Mouse (Mus musculus) ovary, postnatal 14 days (tissue): Measurements from ENCODE around the gene Sh3pxd2b.

Experiments used
- DNase-seq: peaks from one replicate; pipeline ENCODE4 v3.0.0; 2022; ENCODE audit warnings: low spot score

Gene Sh3pxd2b

GRCm38 (mm10) chr11:32427537-32427936 lies 79.9 kb downstream of the Sh3pxd2b start:
- no peak for DNase-seq

DNA sequence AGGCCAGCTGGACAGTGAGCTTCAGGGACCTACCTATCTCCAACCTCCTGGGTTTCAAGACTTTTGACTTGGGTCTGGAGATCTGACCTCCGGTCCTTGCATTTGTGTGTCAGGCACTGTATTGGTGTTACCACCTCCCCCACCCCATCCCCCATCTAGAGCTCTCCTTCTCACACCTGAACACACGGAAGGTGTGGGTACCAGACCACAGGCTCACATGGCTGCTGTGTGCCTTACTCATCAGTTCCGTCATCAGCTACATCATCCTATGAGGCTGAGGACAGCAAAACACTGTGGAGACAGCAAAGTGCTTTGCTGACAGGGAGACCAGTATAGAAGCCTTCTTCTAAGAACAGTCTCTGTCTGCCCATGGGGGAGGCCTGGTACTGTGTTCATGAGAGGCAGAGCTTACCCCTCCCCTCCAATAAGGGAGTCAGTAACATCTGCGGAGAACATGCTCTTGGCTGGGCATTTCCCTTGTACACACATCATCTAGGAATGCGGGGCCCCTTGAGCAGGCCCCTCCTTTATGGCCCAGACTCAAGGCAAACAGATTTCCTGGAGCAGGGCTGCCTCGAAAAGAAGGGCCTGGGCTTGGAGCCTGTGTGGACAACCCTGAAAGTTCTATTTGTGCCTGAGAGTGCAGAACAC lies 87.9 kb downstream of the Sh3pxd2b start:
- DNase-seq = peak; percentile 53

- DNase-seq = no peak
Observed at GRCm38 (mm10) chr11:32442576-32442975, 95.0 kb downstream of the Sh3pxd2b start.

- DNase-seq = no peak
Observed at GRCm38 (mm10) chr11:32444266-32444665, 96.6 kb downstream of the Sh3pxd2b start.

DNA sequence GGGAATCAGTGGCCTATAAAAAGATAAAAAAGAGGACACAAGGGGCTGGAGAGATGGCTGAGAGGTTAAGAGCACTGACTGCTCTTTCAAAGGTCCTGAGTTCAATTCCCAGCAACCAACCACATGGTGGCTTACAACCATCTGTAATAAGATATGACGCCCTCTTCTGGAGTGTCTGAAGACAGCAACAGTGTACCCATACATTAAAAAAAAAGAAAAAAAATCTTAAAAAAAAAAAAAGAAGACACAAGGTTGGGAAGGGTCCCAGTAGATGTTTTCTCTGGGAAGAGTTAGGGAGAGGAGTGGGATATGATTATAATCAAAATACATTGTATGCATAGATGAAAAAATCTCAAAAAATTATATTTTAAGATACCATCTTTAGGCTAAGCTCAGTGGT lies 97.5 kb downstream of the Sh3pxd2b start:
- no peak for DNase-seq

DNA sequence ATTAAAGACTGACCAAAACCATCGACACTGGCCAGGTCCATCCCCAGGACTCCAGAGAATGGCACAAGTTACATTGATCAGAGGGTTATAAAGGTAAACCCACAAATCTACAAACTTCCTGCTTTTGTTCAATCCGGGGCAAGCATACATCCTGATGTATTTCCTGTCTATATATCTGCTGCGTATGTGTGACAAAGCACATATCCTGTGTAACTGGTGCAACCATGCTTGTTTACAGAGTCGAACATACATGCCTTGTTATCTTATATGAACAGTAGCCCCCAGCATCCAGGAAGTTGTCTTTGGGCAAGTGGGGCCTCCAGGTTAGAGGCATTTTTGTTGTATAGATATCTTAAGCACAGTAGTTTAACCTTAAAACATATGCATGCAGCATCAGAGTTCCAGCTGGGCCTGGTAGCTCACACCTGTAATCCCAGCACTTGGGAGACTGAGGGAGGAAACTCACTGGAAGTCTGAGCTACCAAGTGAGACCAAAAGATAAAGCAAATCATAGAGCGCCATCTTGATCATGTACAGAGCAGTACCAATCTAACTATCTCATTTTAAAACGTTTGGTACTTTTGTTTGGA lies 98.1 kb downstream of the Sh3pxd2b start:
- DNase-seq = no peak

DNA sequence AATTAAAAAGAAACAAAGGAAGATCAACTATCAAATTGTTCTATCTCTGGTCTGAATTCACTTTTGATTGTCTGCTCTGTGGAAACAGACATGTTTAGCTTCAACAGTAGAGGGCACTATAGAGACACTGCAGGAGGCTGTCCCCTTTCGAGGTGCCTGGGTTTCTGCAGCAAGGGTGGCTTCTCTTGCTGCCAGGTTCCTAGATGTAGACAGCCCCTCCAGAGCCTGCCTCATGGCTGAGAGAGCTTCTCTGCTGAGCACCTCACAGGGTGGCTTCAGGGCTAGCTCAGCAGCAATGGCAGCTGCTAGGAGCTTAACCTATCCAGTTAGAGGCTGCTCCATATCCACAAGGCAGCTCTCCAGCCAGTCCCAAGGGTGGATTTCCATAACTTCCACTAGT lies 102.6 kb downstream of the Sh3pxd2b start:
- DNase-seq = peak; percentile 46

DNA sequence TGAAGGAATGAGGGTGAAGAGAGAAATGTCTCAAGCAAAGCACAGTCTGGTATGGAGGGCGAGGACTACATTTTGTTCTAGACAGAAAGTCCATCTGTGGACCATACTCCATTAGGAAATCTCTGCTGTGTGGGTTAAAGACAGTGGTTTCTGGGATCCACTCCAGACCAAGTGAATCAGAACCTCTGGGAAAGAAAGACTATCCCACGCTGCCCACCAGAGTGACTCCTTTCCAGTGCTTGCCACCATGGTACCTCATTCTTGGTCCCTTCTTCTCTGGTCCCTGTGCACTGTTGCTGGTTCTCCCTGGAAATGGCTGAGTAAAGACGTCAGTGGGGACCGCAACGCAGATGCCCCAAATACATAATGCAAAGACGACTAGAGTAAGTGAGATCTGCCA lies 103.7 kb downstream of the Sh3pxd2b start:
- no peak for DNase-seq

DNA sequence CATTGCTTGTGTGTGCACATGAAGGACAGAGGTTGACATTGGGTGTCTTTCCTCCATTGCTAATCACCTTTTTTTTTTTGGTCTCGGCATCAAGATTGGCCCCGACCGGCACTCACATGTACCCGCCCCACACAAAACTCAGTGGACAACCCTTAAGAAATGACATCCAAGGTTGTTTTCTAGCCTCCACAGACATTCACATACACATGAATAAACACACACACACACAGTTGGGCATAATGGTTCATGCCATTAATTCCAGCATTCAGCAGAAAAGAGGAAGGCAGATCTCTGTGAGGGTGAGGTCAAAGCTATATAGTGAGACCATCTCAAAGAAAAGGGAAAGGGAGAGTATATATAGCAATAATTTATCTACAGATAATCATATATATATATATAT lies 105.1 kb downstream of the Sh3pxd2b start:
- DNase-seq = no peak

DNA sequence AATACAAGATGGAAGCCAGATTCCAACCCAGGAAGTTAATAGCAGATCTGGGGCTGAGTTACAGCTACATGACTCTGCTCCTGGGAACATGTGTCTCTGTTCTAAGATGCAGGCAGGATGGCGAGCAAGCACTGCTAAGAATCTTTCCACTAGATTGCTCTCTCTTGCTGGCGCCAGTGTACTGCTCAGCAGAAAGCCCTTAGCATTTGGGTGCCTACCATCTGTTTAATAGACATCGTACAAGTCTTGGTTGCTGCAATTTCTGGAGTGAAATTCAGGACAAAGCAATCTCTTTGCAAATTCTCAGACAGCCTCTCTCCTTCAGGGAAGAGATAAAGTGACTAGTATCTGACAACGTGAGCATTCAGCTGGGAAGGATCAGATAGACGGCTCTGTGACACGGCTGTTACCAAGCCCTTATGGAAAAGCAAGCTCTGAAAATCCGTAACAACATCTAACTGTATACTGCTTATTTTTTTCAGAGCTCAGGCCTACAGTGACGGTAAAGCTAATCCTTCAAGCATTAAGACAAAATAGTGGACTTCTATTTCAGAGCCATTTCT lies 105.8 kb downstream of the Sh3pxd2b start:
- DNase-seq = no peak

DNA sequence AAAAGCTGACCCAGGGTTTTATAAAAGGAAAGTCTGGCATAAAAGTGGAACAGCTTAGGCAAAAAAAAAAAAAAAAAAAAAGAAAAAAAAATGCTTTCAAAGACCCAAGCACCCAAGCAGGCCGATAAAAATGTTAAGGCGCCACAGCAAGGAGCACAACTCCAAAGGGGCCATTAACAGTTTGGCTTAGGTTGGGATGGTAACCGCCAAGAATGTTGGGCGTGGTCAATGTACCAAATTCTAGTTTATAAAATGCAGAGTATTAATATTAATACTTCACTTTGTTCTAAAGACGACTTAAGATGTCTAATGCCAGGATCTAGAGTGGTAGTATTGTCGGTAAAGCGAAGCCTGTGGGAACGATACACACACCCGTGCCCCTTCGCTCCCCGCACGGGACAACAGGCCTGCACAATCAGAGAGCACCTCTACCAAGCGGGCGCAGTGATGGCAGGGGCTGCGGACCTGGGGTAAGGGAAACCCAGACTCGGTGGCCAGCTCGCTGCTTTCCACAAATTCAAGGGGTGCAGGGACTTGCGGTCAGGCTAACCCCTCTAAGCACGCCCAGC lies 106.7 kb downstream of the Sh3pxd2b start:
- DNase-seq = no peak

DNA sequence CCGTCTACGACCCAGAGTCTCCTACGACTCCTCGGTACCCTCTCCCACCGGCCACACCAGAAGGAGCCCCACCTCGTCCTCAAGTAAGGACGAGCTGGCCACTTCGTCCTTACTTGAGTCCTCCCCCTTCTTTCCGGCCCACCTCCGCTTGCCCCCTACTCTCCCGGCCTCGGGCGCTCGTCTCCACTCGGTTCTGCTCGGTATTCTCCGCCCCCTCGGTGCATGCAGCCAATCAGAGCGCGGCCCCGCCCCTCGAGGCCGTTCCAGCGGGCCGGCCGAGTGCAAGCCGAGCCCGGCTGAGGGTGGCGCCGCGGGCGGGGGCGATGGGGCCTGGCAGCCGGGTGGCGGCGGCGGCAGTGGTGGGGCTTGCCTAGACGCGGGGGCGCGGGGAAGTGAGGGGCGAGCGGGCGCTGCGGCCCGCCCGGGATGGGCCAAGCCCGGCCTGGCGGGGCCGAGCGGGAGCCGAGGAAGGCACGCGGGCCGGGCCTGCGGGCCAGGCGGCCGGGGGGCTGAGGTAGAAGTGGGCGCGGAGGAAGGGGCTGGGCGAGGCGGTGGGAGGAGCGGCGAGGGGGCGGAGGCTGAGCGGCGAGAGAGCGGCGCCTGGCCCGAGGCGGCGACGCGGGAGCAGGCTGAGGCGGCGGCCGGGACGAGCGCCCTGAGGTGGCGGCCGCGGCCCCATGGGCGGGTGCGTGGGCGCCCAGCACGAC lies 107.3 kb downstream of the Sh3pxd2b start, which contains the start of gene Ubtd2:
Ubtd2 (plus strand) TSS at position 571 of the 707 bp plus-strand sequence.
- DNase-seq = peak; percentile 97

GRCm38 (mm10) chr11:32455507-32456141 lies 108.0 kb downstream of the Sh3pxd2b start:
- peak; percentile 27 for DNase-seq

DNA sequence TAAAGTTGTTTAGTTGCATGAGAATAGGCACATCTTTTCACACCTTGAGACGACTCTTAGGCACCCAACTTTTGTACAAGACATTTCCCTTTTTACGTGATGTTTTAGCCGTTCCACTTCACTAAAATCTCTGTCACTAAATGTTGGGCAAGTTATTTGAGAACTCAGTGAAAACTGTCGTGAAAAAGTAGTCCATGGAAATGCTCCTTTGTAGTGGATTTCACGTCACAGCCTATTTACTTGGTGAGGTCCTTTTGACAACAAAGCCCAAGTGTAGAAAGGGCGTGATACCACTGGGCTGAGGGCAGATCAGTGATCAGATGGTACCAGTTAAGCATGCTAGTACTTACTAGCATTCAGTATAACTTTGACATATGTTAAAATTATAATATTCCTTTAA lies 108.7 kb downstream of the Sh3pxd2b start:
- DNase-seq = no peak

GRCm38 (mm10) chr11:32464282-32464681 lies 116.7 kb downstream of the Sh3pxd2b start:
- DNase-seq = no peak

- DNase-seq = no peak
Observed at GRCm38 (mm10) chr11:32471925-32472324, 124.3 kb downstream of the Sh3pxd2b start.

DNA sequence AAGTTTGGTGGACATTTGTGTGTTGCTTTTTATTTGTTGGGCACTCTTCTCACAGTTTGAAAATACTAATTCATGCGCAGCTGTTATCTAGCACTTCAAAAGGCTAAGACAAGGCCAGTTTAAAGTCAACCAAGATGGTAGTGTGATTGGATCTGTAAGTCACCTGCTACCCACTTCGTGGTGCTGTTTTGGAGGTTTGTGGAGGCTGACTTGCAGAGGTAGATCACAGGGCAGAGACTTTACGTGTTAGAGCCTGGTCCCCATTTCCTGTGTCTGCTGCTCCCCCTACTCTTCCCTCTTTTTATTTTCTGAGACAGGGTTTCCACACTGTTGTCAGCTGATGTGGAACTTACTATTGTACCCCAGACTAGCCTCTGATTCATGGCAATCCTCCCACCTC lies 127.1 kb downstream of the Sh3pxd2b start:
- DNase-seq = no peak

- no peak for DNase-seq
Observed at GRCm38 (mm10) chr11:32475487-32476236, 128.0 kb downstream of the Sh3pxd2b start.
